Mouse (Mus musculus) olfactory bulb, adult 2 months (tissue): Measurements from ENCODE around the gene Tent4b. TPM values are rescaled to one million over a fixed set of nuclear protein-coding genes. Genes with fewer than 3 reads are reported as not detected.

ENCODE experiments used
- H3K27ac ChIP-seq: fragments of 200-500 bp; 2 replicates; pipeline ENCODE4 v1.5.1; 2012; ENCODE audit warnings: low read depth, low read length; ENCODE audit not compliant: insufficient read depth
- H3K4me1 ChIP-seq: fragments of 200-500 bp; 2 replicates; pipeline ENCODE4 v1.6.1; 2012; ENCODE audit warnings: low read length; ENCODE audit not compliant: control insufficient read depth, insufficient read depth
- H3K4me3 ChIP-seq: fragments of 200-500 bp; 2 replicates; pipeline ENCODE4 v1.5.1; 2012; ENCODE audit warnings: mild to moderate bottlenecking, low read depth, low read length, moderate library complexity; ENCODE audit not compliant: insufficient read depth
- CTCF ChIP-seq: fragments of 200-500 bp; IDR thresholded peaks from 2 replicates; pipeline ENCODE4 v1.5.1; 2012; ENCODE audit warnings: low read depth, mild to moderate bottlenecking, low read length, moderate library complexity; ENCODE audit not compliant: insufficient read depth
- POLR2A ChIP-seq: fragments of 200-500 bp; IDR thresholded peaks from 2 replicates; pipeline ENCODE4 v1.6.1; 2012; ENCODE audit warnings: mild to moderate bottlenecking, low read depth, low read length, moderate library complexity; ENCODE audit not compliant: insufficient read depth
- WGBS: fragments of 180-500 bp; shearing (Covaris S2); methylation state at CpG from one replicate; pipeline ENCODE4 v1.1.7; 2018; 5-methylcytosine and 5-hydroxymethylcytosine counted together
- polyA plus RNA-seq: library from polyadenylated mRNA; stranded (reverse); fragments of >200 nt; gene quantifications from 2 replicates; pipeline ENCODE4 v1.2.4, GENCODE M21; 2012; ENCODE audit warnings: low replicate concordance; ENCODE audit not compliant: missing spikeins, insufficient read depth, insufficient read length

The Tent4b gene
- polyA plus RNA-seq, 1 experiment = not detected

DNA sequence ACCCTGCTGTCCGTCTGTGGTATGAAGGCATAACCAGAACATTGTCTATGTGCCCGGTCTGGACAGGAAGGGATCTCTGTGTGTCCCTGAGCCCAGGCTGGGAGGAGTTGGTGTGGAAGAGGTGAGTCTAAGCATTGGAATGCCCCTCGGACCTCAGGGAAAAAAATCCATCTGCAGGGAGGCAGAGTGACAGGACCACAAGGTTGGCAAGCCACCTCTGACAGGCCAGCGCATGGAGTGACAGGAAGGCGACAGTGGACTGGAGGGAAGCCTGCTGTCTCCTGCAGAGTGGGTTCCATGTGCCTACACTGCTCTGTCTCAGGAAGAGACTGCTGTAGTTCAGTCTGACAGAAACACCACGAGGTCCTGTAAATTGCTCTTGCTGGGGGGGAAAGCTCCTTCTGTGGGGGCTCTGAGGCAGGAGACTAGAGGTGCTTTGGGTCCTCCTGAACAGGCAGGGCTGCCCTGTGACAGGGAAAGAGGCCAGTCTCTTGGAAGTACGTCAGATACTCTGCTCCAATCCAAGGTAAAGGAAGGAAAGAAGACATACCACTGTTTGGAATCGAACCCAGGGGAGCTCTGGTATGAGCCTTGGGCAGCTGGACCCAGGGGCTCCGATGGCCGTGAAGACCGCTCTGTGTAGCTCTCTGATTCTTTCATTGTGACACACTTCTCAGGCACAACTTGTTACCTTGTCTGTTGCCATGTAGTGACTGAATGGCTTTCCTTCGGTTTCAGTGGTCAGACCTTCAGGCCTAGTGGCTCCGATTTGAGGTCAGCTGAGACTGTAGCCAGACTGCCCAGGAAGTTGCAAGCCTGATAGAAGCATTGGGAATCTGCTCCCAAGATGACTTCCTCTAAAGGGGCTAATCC lies 84.5 kb downstream of the Tent4b start:
- no peak overlapping the region for H3K4me3 ChIP-seq
- TF ChIP-seq POLR2A = no peak
- TF ChIP-seq CTCF = no peak
- H3K4me1 ChIP-seq = peaks cover 12% of the 10 kb centered on the region
- H3K27ac ChIP-seq = no peak overlapping the region
- WGBS = 93% methylated on average over 13 of the region's 13 CpGs

DNA sequence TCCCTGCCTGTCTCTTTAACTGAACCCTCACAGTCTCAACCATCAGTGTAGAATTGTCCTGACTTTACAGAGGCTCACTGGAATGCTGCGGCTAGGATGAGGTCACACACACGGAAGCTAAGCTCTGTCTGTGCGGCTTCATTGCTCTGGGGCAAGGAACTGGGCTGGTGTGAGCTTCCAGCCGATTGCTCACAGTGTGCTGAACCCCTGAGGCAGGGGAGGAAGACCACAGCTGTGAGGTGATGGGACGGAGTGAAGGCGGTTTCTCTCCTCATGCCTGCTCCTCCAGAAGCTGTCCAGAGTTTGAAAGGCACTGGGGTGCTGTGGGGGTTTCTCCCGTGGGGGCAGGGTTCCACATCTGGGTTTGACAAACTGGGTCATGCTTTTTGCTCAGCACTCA lies 85.7 kb downstream of the Tent4b start:
- H3K4me1 ChIP-seq = peaks cover 12% of the 10 kb centered on the region
- no peak overlapping the region for H3K4me3 ChIP-seq
- WGBS = 55% methylated on average over 7 of the region's 7 CpGs
- no peak overlapping the region for H3K27ac ChIP-seq
- TF ChIP-seq CTCF = no peak

DNA sequence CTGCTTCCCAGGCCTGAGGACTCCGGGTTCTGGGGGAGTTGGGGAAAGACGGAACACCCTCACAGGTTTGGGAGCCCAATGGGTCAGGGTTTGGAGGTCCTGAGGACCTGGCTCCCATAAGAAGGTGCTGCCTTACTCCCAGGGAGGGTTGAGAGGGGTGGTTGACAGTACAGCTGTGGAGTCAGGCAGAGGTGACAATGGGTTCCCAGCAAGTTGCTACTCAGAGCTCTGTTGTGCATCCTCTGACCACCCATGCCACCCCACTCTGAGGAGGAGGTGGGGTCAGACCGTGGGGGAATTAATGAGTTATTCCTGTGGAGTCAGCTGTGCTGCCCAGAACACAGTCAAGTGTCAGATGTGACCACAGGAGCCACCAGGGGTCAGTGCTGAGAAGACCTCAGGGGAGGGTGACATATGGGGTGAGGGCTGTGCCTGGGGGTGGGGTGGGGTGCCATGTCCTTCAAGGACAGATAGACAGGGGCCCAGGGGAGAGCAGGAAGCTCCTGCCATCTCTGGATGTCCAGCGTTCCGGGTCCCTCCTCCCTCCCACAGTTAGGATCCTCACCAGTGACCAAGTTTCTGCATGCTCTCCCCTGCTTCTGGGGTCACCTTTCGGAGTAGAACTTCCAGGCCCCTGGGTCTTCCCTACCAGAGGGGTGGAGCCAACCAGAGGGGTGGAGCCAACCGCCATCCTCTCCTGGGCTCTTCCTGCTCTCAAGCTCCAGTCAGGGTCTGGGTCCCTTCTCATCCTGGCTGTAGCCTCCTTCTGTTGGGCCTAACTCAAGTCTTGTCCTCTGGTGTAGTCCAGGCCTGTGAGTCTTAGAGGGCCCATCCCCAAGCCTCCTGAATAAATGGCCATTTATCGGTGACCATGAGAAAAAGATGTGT lies 86.7 kb downstream of the Tent4b start:
- no peak overlapping the region for H3K4me3 ChIP-seq
- peaks cover 12% of the 10 kb centered on the region for H3K4me1 ChIP-seq
- 87% methylated on average over 8 of the region's 8 CpGs for WGBS
- TF ChIP-seq POLR2A = no peak
- TF ChIP-seq CTCF = no peak
- H3K27ac ChIP-seq = no peak overlapping the region

DNA sequence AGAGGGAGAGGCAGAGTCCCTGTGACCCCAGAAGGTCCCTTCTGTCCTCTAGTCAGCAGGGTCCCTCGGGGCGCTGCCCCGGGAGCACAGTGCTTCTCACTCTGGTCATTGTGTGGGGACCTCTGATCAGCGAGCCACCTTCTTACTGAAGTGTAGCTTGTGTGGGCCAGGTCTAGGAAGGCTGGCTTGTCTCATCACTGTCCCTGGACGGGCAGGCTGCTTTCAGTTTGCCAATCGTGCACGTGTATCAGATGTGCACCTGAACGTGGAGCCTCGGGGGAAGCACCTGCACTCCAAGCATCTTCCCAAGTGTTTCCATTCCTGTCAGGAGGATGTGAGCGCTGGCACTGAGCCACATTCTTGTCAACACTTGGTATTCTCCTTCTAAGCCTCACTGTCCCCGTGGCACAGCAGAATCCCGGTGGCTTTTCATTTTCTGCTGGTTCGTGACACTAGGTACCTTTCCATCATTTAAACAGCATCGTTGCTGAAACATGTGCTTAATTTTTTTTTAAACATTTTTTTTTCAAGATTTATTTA lies 87.5 kb downstream of the Tent4b start:
- no peak overlapping the region for H3K27ac ChIP-seq
- WGBS = 84% methylated on average over 14 of the region's 14 CpGs
- peaks cover 12% of the 10 kb centered on the region for H3K4me1 ChIP-seq
- TF ChIP-seq POLR2A (no peak), CTCF (no peak)
- no peak overlapping the region for H3K4me3 ChIP-seq

DNA sequence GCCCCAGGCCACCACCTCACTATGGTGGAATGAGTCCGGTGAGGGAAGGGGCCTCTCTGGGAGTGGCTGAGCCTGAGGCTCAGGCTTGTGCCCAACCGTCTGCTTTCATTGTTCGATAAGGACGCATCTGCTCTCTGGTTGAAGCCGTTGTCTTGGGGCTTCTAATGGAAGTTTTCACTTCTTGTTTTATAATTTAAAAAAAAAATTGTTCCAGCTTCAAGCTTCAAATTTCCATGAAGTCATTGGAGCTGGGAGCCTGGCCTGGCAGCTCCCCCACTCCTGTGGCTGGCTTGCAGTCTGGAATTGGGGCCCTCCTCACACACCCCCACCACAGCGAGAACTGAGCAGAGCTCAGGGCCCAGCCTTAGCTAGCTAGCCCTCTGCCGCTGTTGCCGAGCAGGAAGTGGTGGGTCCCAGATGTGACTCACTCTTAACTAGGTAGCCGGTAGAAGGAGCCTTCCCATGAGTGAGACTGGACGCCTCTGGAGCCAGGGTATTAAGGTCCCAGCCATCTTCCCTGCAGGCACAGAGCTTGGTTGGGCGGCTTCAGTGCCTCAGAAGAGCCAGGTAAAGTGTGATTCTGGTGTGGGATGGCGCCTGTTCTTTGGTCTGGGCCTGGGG lies 89.7 kb downstream of the Tent4b start:
- peaks cover 10% of the 10 kb centered on the region for H3K4me1 ChIP-seq
- TF ChIP-seq POLR2A = no peak
- WGBS = 91% methylated on average over 12 of the region's 12 CpGs
- no peak overlapping the region for H3K27ac ChIP-seq
- H3K4me3 ChIP-seq = no peak overlapping the region

DNA sequence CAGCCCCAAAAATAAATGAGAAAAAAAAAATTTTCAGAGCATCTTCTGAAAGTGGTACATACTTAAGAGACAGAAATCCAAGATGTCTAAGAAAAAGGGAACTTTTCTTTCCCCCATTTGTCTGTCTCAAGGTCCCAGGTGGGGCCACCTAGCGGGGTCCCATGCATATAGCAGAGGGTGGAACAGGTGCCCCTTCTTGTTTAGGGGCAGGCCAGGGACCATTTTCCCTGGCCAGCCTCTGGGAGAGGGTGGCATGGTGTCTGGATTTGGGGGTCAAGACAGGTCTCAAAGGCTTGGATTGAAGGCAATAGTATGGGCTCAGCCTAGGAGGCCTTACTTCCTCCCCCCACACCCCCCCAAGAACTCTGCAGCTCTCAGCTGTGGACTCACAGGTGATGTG lies 90.9 kb downstream of the Tent4b start:
- no peak for TF ChIP-seq POLR2A
- no peak for TF ChIP-seq CTCF
- no peak overlapping the region for H3K27ac ChIP-seq
- H3K4me3 ChIP-seq = no peak overlapping the region
- H3K4me1 ChIP-seq = peaks cover 4% of the 10 kb centered on the region
- 64% methylated on average over 1 of the region's 1 CpGs for WGBS

DNA sequence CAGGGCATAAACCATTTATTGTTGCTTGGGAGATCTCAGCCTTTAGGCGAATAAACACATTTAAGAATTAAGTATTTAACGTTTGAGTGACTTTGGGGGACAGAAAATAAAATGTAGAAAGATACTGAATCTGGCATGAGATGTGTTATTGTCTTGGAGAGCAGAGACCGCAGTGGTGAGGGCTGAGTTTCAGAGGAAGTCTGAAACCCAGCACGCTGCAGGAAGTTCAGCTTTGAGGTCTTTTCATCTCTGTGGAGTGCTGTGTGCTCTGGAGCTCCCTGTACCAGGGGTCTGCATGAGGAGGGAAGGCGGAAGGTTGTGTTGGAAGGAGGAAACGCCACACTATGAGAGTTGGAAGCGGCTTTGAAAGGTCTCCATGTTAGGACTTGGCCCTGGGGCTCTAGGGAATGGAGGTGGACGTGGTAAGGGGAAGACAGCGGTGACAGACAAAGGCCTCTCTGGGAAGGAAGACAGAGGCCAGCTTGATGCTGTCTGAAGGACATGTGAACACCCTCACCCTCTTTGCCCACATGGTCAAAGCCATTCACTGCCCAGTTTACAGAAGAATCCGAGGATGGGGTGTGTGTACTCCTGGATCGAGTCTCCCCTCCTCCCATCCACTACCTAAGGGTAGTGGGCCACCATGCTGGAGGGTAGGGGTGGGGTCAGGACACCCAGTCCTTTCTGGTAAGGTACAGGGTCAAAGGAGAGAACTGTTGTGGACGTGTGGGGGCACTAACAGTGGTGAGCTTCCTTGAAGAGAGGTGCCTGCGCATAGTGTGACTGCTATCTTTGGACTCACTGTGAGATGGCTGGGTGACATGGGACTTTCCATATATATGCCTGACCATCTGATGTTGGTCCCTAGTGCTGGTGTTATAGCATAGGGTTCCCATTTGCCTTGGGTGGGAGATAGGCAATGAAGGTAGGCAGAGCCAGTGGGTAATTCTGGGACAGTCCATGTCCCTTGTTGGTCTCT lies 91.6 kb downstream of the Tent4b start:
- no peak overlapping the region for H3K27ac ChIP-seq
- 84% methylated on average over 13 of the region's 13 CpGs for WGBS
- no peaks in the 10 kb centered on the region for H3K4me1 ChIP-seq
- H3K4me3 ChIP-seq = no peak overlapping the region
- TF ChIP-seq POLR2A = no peak
- TF ChIP-seq CTCF = no peak

DNA sequence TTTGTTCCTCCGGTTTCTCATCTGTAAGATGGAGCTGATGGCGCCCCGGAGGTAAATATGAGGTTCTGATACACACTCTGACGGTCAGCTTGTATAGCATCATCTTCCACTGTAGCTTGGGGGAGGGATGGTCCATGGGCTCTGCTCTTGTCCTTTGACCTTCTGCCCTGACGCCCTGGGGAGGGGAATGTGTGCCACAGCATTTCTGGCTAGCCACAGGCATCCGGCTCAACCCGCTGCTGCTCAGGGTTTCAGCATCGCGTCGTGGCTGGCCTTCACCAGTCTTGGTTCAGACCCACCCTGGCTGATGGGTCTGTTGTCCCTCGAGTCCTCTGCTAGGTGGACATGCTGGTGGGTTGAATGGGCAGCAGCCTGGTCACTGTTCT lies 92.3 kb downstream of the Tent4b start:
- Histone ChIP-seq H3K4me3 (no peak overlapping the region), H3K27ac (no peak overlapping the region)
- WGBS = 94% methylated on average over 11 of the region's 11 CpGs

More for the DNA sequence above, 92.3 kb downstream of the Tent4b start:
- TF ChIP-seq POLR2A (no peak), CTCF (no peak)
- H3K4me1 ChIP-seq = no peaks in the 10 kb centered on the region
